Mouse (Mus musculus) olfactory bulb, adult 2 months (tissue): ENCODE measurements at regions not wholly inside any gene's neighbourhood (a gene's known extent, or its start where the extent isn't known, plus 50 kb on each side); places are given as distances from the start of the nearest gene placed in this dataset.

Experiments
- H3K27ac ChIP-seq: fragments of 200-500 bp; 2 replicates; pipeline ENCODE4 v1.5.1; 2012; ENCODE audit warnings: low read depth, low read length; ENCODE audit not compliant: insufficient read depth
- H3K4me1 ChIP-seq: fragments of 200-500 bp; 2 replicates; pipeline ENCODE4 v1.6.1; 2012; ENCODE audit warnings: low read length; ENCODE audit not compliant: control insufficient read depth, insufficient read depth
- H3K4me3 ChIP-seq: fragments of 200-500 bp; 2 replicates; pipeline ENCODE4 v1.5.1; 2012; ENCODE audit warnings: mild to moderate bottlenecking, low read depth, low read length, moderate library complexity; ENCODE audit not compliant: insufficient read depth
- CTCF ChIP-seq: fragments of 200-500 bp; IDR thresholded peaks from 2 replicates; pipeline ENCODE4 v1.5.1; 2012; ENCODE audit warnings: low read depth, mild to moderate bottlenecking, low read length, moderate library complexity; ENCODE audit not compliant: insufficient read depth
- POLR2A ChIP-seq: fragments of 200-500 bp; IDR thresholded peaks from 2 replicates; pipeline ENCODE4 v1.6.1; 2012; ENCODE audit warnings: mild to moderate bottlenecking, low read depth, low read length, moderate library complexity; ENCODE audit not compliant: insufficient read depth
- WGBS: fragments of 180-500 bp; shearing (Covaris S2); methylation state at CpG from one replicate; pipeline ENCODE4 v1.1.7; 2018; 5-methylcytosine and 5-hydroxymethylcytosine counted together

DNA sequence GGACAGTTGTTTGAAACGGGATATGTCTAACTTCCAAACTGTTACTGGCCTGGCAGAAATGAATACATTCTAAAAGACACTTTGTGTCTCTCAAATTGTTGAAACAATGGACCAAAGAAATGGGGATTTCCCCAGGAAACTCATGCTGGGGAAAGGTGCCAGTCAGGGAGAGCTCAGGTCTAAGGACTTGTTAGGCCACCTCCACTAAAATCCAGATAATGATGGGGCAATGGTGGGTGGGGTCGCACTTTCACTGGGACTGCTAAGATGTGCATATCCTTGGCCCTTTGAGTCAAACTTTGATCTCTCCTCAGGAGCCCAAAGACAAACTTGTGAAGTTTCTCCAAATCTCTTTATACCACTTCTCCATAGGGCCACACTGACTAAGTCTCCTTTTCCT, 361.9 kb upstream of the Adamts9 start:
- Histone ChIP-seq H3K4me1 (no peaks in the 10 kb centered on the region), H3K27ac (no peak overlapping the region), H3K4me3 (no peak overlapping the region)
- 73% methylated on average over 2 of the region's 2 CpGs for WGBS
- TF ChIP-seq POLR2A (no peak), CTCF (no peak)

GRCm38 (mm10) chr6:93297975-93298374, 354.7 kb upstream of the Adamts9 start:
- Histone ChIP-seq H3K4me3 (no peak overlapping the region), H3K27ac (no peak overlapping the region), H3K4me1 (no peaks in the 10 kb centered on the region)
- no peak for TF ChIP-seq POLR2A
- TF ChIP-seq CTCF = no peak
- 61% methylated on average over 6 of the region's 6 CpGs for WGBS

GRCm38 (mm10) chr6:93291711-93292110, 348.4 kb upstream of the Adamts9 start:
- no peak overlapping the region for H3K27ac ChIP-seq
- no peak overlapping the region for H3K4me3 ChIP-seq
- WGBS = 95% methylated on average over 1 of the region's 1 CpGs
- H3K4me1 ChIP-seq = no peaks in the 10 kb centered on the region
- TF ChIP-seq POLR2A (no peak), CTCF (no peak)

DNA sequence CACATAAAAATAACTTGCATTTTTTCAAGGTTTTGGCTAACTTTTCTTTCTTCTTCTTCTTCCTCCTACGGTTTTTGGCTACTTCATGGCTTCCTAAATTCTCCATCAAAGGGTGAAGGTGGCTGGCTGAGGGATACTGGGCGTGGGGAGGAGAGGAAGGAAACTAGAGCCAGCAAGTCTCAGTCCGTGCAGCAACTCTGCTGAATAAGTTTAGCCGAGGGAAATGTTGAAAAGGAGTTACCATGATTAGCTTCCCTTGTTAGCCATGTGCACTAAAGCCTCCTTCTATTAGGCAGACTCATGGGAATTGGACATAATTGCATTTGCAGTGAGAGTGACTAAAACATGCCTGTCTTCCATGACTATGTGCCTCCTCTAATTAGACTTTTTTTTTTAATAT, 345.1 kb upstream of the Adamts9 start:
- 56% methylated on average over 4 of the region's 4 CpGs for WGBS
- Histone ChIP-seq H3K4me3 (no peak overlapping the region), H3K4me1 (no peaks in the 10 kb centered on the region), H3K27ac (no peak overlapping the region)
- no peak for TF ChIP-seq CTCF
- no peak for TF ChIP-seq POLR2A

DNA sequence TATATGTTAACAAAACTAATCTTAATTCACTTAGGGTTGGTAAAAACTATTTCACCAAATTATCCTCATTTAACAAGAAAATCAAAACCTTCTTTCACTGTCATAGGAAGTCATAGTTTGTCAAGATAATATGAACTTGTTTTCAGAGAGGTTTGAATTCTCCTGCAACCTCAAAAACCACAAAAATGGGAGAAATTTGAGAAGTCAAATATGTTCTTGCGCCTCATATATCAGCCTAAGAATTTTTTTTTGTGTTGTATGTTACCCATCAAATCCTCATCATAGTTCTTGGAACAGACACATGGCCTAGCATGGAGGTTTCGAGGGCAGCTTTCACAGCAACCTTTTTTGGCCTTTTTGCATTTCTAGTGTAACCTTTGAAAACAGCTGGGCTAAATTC, 342.5 kb upstream of the Adamts9 start:
- WGBS = 97% methylated on average over 2 of the region's 2 CpGs

DNA sequence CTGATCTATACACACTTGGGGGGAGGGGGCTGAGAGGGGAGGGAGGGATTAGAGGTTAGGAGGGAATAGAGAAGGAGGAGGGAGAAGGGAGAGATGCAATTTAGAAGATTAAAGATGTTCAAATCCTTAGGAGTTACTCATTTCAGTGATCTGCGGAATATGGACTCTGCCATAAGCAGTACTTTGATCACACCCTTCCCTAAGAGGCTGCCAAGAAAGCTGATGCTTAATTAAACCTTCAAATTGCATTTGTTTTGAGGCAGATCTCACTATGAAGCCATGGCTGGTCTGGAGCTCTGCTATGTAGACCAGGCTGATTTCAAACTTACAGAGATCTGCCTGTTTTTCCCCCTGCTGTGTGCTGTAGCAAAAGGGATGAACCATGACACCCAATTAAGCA, 338.2 kb upstream of the Adamts9 start:
- H3K4me3 ChIP-seq = no peak overlapping the region
- TF ChIP-seq CTCF = no peak
- no peak for TF ChIP-seq POLR2A
- no peaks in the 10 kb centered on the region for H3K4me1 ChIP-seq
- 59% methylated on average over 1 of the region's 1 CpGs for whole genome bisulfite sequencing
- no peak overlapping the region for H3K27ac ChIP-seq

More for the DNA sequence above, 342.5 kb upstream of the Adamts9 start:
- no peak for TF ChIP-seq POLR2A
- no peak for TF ChIP-seq CTCF
- Histone ChIP-seq H3K4me3 (no peak overlapping the region), H3K27ac (no peak overlapping the region), H3K4me1 (no peaks in the 10 kb centered on the region)

GRCm38 (mm10) chr6:93273917-93274513, 330.7 kb upstream of the Adamts9 start:
- no peaks in the 10 kb centered on the region for H3K4me1 ChIP-seq
- no peak for TF ChIP-seq POLR2A
- no peak for TF ChIP-seq CTCF
- 86% methylated on average over 12 of the region's 12 CpGs for WGBS
- no peak overlapping the region for H3K4me3 ChIP-seq
- no peak overlapping the region for H3K27ac ChIP-seq

GRCm38 (mm10) chr6:93272206-93272605, 328.9 kb upstream of the Adamts9 start:
- H3K27ac ChIP-seq = no peak overlapping the region
- WGBS = 69% methylated on average over 4 of the region's 4 CpGs
- no peaks in the 10 kb centered on the region for H3K4me1 ChIP-seq
- TF ChIP-seq CTCF (no peak), POLR2A (no peak)
- H3K4me3 ChIP-seq = no peak overlapping the region

DNA sequence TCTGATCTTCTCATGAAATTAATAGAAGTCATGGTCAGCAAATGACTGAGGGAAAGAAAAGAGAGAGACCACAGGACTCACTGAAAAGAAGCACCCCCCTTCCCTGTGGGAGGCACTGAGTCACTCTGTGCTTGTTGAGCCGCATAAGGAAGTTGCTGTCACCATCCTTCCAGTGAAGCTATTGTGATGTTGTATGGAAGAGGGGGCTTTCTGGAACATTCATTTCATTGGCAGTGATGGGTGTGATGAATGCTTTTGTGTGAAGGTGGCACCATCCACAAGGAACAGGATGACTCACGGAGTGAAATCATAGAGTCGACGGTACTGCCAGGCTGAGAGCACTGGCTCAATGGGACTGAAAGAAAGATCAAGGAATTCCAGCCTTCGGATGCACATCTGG, 323.5 kb upstream of the Adamts9 start:
- TF ChIP-seq CTCF (no peak), POLR2A (no peak)
- whole genome bisulfite sequencing = 42% methylated on average over 5 of the region's 5 CpGs
- Histone ChIP-seq H3K4me3 (no peak overlapping the region), H3K4me1 (no peaks in the 10 kb centered on the region), H3K27ac (no peak overlapping the region)

DNA sequence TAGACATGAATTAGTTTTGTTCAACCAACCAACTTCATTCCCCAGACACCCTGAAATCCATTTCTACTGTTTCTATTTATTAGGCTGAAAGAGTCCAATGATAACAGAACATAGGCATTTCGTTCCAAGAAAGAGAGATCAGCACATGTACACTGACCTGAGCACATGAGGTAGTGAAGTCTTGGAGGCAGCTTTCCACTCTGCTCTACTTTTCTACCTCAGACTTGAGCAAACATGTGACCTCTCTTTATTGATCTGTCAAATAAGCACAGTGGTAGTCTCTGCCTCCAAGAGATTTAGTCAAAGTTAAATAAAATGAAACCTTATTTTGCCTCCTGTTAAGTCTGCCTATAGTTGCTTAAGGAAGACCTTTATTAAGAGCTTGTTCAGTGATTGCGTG, 321.9 kb upstream of the Adamts9 start:
- TF ChIP-seq CTCF (no peak), POLR2A (no peak)
- Histone ChIP-seq H3K27ac (no peak overlapping the region), H3K4me3 (no peak overlapping the region), H3K4me1 (no peaks in the 10 kb centered on the region)
- WGBS = 96% methylated on average over 2 of the region's 2 CpGs
